Mouse (Mus musculus): Measurements from ENCODE around the gene Sdk2. TPM values are rescaled to one million over a fixed set of nuclear protein-coding genes. Genes with fewer than 3 reads are reported as not detected.

Sdk2 gene
- total RNA-seq, 4 experiments from 2014 or later, result 0.65 to 2.1 (median 1.3) TPM

DNA sequence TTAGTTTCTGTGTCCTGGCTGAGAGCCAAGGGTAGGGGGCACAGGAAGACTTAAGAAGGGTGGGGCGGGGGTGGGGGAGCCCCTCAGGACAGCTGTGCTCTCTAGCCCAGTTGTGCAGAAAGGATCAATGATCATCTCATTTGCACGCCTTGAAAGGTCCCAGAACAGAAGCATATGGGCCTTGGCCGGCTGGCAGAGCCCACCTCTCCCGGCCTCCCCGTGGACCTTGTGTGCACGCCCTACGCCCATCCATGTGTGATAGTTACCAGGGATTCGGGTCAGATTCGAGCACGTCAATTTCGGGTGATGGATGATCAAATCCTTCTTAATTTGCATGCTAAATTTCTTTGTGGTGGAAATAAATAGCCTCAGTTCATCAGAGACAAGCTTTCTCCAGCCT, 136.7 kb downstream of the Sdk2 start:
- DNase-seq (ENCODE audit: low spot score), result no peak

DNA sequence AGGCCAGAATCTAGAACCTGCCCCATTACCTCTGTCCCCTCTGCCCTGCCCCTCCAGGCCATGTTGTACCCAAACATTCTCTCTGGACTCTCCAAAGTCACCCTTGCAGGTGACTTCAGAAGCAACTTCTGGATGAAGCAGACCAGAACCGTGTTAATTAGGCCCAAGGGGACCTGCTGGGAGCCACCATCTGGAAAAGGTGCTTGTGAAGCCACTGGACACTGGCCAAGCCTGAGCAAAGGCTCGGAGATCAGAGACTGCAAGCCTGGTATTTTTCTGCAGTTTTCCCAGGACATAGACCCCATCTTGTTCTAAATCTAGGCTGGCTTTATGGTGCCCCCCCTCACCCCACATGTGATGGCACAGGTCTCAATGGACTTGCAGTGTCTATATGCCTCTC, 138.0 kb downstream of the Sdk2 start:
- no peak for DNase-seq (ENCODE audit: low spot score)

DNA sequence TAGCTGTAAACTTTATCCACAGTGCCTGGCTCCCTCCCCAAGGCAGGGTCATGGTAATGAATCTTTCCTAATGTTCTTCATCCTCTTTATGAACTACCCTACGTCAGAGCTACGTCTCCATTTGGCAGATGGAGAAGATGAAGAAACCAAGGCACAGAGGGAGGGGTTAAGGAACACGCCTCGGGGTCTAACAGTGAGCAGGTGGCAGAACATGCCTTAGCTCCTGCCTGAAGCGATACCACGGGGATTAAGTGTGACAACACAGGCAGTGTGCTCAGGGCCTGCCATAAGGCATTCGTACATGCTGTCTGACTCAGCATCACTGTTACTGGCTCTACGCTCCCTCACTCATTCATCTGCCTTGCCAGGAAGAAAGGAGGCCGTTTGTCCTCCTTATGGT, 138.6 kb downstream of the Sdk2 start:
- no peak for DNase-seq (ENCODE audit: low spot score)

DNA sequence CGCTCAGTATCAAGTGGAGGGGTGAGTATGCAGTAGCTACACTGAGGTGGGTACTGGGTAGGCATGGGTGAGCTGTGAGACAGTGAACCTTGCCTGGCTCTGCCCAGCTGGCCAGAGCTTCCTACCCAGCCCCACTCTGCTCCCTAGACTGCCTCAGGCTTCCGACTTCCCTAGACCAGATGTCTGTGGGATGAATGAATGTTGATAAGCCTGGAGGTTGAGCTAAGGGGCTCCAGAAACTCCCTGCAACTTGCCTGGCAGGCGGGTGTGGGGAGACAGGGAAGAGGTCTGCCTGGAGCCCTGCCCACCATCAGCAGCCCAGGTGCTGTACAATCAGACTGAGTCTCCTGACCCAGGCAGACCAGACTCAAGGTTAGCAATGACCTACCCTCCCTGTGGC, 139.0 kb downstream of the Sdk2 start:
- no peak for DNase-seq (ENCODE audit: low spot score)

DNA sequence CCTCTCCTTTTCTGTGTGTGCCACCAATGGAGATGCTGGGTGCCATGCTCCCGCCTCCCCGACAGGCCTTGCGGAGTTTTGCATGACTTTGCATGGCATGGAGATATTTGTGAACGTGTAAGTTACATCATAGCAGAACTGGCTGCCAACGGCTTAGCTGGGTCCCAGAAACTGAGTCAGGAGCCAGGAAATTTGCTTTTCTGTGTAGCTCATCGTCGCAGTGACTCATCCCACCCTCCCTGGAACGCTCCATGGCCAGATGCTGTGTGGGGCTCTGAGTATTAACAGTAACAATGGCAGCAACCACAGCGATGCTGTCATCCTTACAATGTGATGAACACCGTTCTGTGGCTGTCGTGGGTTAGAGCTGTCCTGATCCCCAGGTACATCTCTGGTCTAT, 139.6 kb downstream of the Sdk2 start:
- peak; percentile 16 for DNase-seq (ENCODE audit: low spot score)

DNA sequence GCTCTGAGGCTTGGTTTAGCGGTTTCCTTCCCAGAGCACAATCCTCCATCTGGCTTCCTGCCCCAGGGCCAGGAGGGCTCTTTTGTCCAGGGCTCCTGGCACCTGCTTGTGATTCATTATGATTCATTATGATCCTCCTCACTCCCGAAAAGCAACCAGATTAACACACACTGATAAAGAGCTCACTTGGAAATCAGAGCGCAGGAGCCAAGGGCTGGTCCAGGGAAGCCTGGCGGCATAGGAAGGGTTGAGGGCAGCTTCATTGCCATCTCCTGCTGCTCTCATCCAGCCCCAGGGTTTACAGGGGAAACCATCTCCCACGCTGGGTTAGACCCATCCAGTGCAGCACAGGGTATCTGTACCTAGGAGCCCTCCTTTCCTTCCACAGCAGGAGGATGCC, 143.7 kb downstream of the Sdk2 start:
- no peak for DNase-seq (ENCODE audit: low spot score)

DNA sequence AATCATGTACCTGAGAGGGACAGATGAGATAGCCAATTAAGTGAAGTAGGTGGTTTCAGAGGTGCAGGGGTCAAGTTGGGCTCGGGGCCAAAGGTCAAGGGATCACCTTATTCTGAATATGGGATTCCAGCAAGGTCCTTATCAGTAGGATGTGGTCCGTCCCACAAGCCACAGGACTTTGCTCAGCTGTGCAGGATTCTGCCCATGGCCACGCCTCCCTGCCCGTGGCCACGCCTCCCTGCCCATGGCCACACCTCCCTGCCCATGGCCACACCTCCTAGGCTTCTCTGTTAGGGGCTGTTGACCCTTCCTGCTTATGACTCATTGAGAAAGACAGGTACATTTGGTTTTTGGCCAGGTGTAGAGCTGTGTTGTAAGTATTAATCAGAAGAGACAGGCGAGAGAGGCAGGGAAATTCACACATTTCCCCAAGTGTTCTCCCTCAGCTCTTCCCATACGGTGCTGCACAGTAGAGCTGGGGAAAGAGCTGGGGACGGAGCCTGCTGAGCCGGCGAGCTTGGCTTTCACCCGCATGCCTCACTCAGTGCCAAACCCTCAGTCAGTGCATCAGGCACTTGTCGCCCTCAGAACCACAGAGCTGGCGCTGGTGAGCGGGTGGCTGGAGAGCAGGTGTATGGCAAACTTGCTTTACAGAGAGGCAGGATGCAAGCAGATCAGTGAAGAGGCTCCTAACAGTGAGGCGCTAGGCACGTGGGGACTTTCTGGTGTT, 163.6 kb downstream of the Sdk2 start:
- no peak for DNase-seq (ENCODE audit: low spot score)

DNA sequence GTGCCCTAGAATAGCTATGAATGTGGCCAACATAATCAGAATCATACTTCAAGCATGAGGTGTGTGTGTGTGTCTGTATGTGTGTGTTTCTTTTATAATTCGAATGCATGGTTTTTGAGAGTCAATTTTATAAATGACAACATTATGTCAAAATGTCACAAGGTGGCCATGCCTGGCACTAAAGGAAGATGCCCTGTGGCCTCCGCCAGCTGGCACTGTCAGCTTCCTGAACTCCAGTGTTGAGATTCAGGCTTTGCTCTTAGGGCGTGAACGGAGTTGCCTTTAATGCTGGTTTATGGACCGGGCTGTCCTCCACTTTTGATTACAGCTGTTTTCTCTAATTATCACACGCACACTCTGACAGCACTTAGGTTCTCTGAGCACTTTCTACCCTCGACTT, 164.9 kb downstream of the Sdk2 start:
- DNase-seq (ENCODE audit: low spot score), result no peak

DNA sequence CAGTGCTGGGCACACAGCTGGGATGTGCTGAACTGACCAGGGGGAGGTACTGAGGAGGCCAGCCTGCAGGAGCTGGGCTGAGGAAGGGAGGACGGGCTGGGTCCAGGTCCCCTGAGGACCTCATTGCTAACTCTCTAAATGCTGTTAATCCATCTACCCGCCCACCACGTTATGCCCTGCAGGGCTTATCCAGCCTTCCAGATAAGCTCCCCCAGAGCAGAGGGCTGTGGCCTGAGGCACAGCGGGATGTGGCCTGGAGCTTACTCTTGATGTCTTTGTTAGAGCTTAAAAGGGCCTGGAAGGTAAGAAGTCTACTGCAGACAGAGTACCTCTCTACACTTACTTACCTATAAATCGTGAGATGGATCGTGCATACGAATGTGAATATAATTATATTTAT, 168.2 kb downstream of the Sdk2 start:
- DNase-seq (ENCODE audit: low spot score), result no peak

DNA sequence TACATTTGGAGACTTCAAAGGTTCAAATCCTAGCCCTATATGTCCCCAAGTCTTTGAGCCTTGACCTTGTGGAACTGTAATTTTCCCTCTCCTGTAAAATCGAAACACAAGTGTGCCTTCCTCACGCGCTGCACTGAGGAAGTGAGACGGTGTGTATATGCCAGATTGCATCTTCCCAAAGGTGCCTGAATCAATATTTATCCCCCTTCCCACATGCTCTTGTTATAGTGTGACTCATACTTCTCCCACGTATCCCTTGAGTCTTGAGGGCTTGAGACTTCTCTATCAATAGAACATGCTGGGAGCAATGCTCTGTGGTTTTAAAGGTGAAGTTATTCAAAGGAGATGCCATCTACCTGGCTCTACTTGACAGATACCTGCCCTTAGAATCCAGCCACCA, 170.8 kb downstream of the Sdk2 start:
- DNase-seq (ENCODE audit: low spot score), result no peak

DNA sequence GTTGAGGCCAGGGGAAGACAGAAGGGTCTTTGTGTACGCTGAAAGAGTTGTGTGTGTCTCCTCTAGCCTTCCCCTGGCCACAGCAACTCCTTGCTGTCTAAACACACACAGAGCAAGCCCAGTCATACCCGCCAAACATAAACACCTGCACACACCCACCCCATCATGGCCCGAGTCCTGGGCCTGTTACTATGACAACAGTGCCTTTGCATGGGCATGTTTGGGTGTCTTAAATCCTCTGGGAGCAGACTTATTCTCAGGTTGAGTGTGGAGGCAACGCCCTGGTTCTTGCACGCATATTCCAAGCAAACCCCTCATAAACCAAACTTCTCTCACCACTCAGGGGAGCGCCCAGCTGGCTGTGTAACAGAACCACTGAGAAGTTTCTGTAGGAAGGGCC, 173.9 kb downstream of the Sdk2 start:
- DNase-seq (ENCODE audit: low spot score), result no peak

DNA sequence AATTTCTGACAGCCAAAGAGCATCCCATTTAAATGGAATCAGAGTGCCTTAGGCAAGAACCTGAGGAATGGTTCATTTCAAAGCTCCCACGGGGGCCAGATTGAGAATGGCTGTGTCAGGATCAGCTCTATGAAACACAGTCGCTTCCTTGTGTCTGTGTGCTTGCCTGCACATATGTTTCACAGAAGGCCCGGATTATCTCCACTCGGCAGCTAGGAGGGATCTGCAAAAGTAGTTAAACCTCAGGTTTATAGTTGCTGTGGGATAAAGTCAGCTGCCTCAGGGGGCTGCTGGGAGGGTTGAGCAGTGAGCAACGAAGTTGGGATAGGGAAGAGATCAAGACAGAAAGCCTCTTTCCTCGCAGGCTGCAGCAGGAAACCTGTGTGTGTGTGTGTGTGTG, 174.8 kb downstream of the Sdk2 start:
- no peak for DNase-seq (ENCODE audit: low spot score)

DNA sequence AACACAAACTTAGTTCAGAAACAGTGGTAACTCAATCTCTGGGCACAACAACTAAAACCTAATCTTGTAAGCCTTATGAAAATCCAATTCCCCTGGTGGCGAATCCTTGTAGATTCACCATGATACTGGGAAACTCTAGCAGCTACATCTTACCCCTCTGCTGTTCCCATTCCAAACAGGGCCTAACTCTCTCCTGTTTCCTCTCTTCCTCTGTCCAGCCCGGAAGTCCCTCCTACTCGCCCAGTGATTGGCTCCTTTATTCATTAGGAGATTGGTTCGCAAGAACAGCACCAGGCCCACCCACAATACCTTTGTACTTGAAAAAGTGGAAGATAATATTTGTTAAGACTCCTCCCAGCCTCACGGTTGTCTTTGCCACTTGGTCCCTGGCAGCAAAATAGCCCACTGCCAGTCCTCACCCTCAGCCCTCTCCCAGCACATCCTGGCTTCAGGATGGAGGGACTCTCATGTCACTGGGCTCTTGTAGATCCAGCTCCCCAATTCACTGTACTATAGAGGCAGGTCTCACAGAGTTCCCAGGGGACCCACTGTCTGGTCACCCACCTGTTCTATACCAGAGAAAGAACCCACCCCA, 178.6 kb downstream of the Sdk2 start:
- no peak for DNase-seq (ENCODE audit: low spot score)

DNA sequence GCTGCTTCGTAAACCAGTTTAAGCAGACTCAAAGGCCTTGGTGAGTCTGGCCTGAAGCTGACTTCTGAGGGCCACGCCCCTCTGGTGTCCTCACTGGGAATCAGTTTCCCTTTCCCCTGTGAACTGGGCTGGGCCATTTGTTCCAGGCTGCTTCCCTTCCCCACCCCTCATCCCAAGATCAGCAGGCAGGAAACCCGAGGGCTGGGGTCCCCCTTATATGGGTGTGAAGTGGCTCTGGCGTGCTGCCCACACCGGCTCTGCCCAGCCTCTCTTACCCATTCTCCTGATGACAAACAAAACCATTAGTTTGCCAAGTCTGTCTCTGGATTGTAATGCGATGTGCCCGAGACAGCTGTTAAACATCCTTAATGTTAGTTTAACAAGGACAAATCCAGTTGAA, 180.5 kb downstream of the Sdk2 start:
- DNase-seq (ENCODE audit: low spot score), result no peak

DNA sequence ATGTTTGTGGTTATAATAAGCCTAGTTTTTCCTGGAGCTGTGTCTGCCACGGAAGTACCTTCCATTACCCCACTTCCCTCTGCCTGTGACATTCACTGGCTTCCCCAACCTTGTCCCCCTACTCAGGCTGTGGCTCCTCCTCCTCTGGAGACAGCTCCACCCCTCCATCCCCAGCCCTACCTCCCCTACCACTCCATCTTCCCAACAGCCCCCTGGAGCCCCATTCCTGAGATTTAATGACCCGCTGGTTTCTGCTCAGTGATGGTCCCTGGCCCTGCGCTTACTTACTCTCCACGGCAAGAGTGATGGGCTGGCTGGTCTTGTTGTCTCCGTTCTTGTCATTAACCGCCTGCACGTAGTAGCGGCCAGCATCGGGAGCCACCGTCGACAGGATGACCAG, 181.9 kb downstream of the Sdk2 start:
- no peak for DNase-seq (ENCODE audit: low spot score)

DNA sequence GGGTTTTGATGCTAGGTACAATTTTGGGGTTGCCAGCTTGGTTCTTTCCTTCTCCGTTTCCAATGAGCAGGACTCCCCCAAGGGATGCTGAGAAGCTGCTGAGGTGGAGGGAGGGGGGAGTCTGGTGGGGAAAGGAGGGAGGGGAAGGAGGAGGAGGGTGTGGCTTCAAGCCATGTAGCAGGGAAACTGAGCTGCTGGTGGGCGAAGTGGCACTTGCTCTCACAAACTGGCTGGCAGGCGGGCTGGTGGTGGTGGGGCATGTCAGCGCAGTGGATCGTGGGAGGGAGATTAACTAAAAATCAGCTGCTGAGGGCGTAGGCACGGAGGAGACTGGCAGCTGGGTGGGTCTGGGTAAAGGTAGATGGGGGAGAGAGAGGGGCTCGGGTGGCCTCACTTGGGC, 183.8 kb downstream of the Sdk2 start:
- no peak for DNase-seq (ENCODE audit: low spot score)

DNA sequence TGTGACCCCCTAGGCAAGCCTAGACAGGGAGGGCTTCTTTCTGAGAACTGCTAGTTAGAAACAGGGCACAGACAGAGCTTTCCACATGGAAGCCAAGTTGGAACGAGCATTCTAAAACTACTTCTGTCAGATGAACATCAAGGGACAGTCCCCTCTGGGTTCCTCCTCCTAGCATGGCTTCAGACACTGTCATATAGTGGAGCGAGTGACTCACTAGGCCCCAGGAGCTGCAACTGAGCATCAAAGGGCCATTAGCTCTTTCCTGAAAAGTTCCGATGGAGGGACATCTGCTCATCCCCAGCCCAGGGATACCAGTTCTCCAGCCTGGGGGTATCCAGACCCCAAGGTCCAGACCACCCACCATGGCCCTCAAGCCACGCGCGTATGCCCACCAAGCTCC, 185.0 kb downstream of the Sdk2 start:
- DNase-seq (ENCODE audit: low spot score), result no peak

DNA sequence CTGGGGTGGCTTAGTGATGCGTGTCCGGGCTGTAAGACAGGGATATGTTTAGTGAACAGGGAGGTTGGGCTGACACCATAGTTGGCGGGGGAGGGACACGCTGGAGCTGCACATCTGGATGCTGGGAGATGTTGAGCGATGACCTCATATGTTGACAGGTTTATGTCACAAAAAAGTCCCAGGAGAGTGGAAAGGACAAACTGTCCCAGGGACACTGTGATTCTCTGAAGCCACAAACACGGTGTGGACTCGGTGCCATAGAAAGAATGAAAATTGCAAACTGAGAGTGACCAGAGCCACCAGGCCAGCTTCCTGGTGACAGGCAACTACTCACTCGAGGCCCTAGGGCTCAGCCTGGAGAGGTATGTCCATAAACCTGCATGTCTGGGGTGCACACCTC, 199.8 kb downstream of the Sdk2 start:
- DNase-seq (ENCODE audit: low spot score), result no peak

DNA sequence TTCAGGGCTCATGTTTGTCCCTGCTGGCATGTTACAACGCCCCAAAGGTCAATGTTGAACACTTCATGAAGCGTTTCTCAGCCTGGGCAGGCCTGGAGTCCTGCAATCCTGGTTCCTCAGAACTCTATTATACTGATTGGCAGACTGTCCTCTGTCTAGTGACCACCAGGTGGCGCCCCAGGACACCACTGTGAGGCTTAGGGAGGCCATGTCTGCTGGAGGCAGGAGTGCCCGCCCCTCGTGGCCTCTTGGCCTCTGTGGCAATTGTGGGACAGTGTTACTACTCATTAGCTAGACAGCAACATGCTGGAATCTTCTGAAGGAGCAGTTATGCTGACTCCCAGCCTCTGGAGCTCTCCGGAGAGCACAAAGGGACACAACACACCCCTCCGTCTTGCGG, 201.2 kb downstream of the Sdk2 start:
- DNase-seq (ENCODE audit: low spot score), result peak; percentile 71

DNA sequence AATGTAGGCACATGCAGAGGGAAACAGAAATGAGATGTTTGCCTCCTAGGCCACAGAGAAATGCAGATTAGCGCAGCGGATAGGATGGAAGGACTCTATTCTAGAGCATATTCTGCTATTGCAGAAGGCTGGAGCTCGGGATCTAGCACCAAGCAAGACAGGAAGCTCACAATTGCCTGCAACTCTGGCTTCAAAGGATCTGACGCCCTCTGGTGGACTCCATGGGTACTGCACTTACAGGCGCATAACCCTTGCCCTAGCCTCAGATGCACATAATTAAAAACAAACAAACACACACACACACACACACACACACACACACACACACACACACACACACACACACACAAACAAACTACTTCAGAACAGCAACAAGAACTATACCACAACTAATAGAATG, 203.4 kb downstream of the Sdk2 start:
- no peak for DNase-seq (ENCODE audit: low spot score)

DNA sequence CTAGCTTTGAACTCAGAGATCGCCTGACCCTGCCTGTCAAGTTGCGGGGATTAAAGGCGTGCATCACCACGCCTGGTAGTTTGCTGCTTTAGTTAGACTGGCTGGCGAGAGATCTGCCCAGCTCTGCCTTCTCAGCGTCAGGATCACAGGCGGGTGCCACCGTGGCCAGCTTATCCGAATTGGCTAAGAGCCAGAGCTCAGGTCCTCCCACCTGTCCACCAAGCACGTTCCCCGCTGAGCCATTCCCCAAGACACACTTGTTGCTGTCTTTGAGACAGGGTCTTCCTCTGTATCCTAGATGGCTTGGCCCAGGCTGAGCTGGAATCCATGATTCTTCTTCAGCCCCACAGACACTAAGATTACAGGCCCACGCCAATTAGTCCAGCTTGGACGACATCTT, 211.2 kb downstream of the Sdk2 start:
- DNase-seq (ENCODE audit: low spot score), result no peak

DNA sequence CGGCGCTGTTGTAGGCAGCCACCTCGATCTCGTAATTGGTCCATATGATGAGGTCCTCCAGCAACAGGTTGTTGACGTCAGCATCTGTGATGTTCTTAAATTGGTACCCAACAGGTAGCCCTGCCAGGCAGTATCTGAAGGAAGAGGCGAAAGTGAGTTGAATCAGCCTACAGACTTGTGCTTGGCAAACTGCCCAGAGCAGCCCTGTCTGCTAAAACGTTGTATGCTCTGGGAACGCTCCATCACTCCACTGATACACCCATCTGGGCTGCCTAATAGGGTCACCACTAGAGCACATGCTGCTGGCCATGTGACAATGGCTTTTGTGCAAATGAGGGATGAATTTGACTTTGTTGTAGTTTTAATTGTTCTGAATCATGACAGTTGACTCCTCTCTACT, 215.1 kb downstream of the Sdk2 start:
- no peak for DNase-seq (ENCODE audit: low spot score)

DNA sequence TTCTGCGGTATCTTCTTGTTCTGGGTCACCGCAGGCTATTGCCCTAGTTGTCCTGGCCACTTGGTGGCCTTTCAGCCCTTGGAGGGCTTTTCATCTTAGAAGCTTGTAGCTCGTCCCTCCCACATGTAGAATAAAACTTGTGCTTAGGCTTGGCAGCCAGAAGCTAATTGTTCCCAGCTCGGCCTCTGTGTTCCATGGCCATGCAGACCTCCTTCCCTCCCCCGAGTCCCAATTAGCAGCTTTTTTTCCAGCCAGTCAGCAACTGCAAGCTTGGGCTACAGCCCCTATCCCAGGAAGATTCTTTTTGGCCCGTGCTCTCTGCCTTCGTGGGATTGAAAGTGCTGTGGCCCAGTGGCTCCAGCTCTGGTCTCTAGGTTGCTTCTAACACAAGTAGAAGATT, 217.5 kb downstream of the Sdk2 start:
- no peak for DNase-seq (ENCODE audit: low spot score)

DNA sequence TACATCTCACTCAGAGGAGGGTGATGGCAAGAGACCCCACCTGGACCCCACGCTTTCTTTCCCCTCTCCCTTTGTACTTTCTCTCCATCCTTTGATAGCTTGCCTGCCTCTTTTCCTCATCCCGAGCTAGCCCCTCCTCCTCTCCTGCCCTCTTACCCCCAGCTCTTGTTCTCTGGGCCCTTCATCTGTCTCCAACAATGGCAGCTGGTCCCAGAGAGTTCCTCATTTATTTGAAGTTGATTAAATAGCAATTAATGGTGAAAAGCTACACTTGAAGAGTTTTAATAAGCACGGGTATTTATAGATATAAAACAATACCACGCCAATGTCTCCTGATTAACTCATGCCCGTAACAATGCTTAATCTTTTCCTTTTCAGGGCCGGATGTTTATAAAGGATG, 222.9 kb downstream of the Sdk2 start:
- DNase-seq (ENCODE audit: low spot score), result no peak

Measured in heart, adult 8-10 months (tissue).